Mouse (Mus musculus) midbrain, embryonic 12.5 days (tissue): Measurements from ENCODE around the gene Calu. TPM values are rescaled to one million over a fixed set of nuclear protein-coding genes. Genes with fewer than 3 reads are reported as not detected.

Experiments
- ATAC-seq: fragments of 200-750 bp; cut with Nextera tagmentation; 2 replicates; pipeline ENCODE4 v1.8.0; 2017; ENCODE audit warnings: low read depth, moderate TSS enrichment, moderate library complexity; ENCODE audit not compliant: low FRiP score
- H3K27ac ChIP-seq: fragments of 300-500 bp; sonication (generic); replicated peaks from 2 replicates; pipeline ENCODE4 v1.5.1; 2016; ENCODE audit warnings: mild to moderate bottlenecking
- H3K27me3 ChIP-seq: fragments of 300-500 bp; sonication (generic); 2 replicates; pipeline ENCODE4 v1.6.1; 2016; ENCODE audit warnings: mild to moderate bottlenecking
- H3K36me3 ChIP-seq: fragments of 300-500 bp; sonication (generic); 2 replicates; pipeline ENCODE4 v1.6.1; 2016
- H3K4me1 ChIP-seq: fragments of 300-500 bp; sonication (generic); 2 replicates; pipeline ENCODE4 v1.6.1; 2016
- H3K4me2 ChIP-seq: fragments of 300-500 bp; sonication (generic); replicated peaks from 2 replicates; pipeline ENCODE4 v1.6.1; 2016; ENCODE audit warnings: mild to moderate bottlenecking, moderate library complexity
- H3K4me3 ChIP-seq: fragments of 300-500 bp; sonication (generic); 2 replicates; pipeline ENCODE4 v1.5.1; 2016; ENCODE audit warnings: mild to moderate bottlenecking
- H3K9ac ChIP-seq: fragments of 300-500 bp; sonication (generic); replicated peaks from 2 replicates; pipeline ENCODE4 v1.6.1; 2016; ENCODE audit warnings: mild to moderate bottlenecking, moderate library complexity
- H3K9me3 ChIP-seq: fragments of 300-500 bp; sonication (generic); 2 replicates; pipeline ENCODE4 v1.6.1; 2016; ENCODE audit warnings: mild to moderate bottlenecking
- WGBS: fragments of 180-500 bp; shearing (Covaris S2); methylation state at CpG from one replicate; pipeline ENCODE4 v1.1.7; 2016; 5-methylcytosine and 5-hydroxymethylcytosine counted together
- polyA plus RNA-seq: library from polyadenylated mRNA; unstranded; fragments of >200 nt; fragmentation: Nextera tagmentation; extraction: Ambion mirVana; gene quantifications from 2 replicates; pipeline ENCODE4 v1.2.1, GENCODE M21; 2016

Calu gene
- polyA plus RNA-seq, 1 experiment from 2014 or later: 225 TPM

- Histone ChIP-seq H3K4me3 (peak within 1 kb of the TSS; percentile 71), H3K27ac (peak within 1 kb of the TSS; percentile 56; the same call in 1 of the 2 replicates), H3K27me3 (peaks cover 28% of the 10 kb centered on the region), H3K9me3 (no peaks in the 10 kb centered on the region), H3K36me3 (0 out of 2 replicates have a peak, but pooled peaks cover 4% of the 10 kb centered on the region), H3K4me1 (peaks cover 15% of the 10 kb centered on the region), H3K9ac (peak within 1 kb of the TSS; percentile 78), H3K4me2 (peak within 1 kb of the TSS; percentile 87)
- peak; percentile 96 for ATAC-seq
- 0% methylated on average over 35 of the region's 49 CpGs for WGBS
Measured at GRCm38 (mm10) chr6:29395910-29396713, 48.2 kb downstream of the Calu start, which contains the start of gene Ccdc136. Gene Ccdc136, plus strand, starts transcription at chr6:29396309.

DNA sequence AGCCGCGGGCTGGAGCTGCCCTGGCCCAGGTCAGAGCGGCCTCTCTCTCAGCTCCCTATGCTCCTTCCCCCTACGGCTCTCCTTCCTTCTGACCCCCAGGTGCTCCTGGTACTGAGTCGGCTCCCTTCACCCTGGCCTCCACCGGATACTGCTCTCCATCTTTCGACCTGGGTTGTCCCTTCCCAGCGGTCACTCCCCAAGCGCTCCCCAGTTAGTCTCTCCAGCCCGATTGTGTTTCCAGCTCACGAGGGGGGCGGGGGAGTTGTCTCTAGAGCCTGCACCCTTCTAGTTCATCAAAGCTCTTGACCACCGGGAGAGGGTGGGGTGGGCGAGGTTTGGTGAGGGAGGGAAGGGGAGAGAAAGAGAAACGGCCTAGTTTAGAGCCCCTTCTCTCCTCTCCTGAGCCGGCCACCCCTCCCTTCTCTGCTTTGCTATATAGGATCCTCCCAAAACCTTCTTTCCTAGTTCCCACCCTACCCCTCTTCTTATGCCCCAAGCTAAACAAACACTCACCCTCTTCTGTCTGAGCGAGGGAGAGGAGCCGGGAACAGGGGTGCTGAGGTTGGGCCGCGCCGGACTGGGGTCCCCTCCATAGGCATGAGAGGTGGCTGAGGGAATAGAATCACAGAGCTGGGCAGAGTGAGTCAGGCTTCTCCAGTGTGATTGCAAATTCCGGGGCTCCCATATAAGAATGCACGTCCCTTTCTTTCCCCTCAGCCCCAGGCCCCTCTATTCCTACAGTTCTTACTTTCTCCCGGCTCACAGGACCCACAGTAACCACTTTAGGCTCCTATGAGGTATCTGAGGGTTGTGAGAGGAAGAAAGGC is 49.1 kb downstream of the Calu start:
- peak overlapping the region; percentile 78 for H3K9ac ChIP-seq
- no peaks in the 10 kb centered on the region for H3K9me3 ChIP-seq
- peaks cover 15% of the 10 kb centered on the region for H3K4me1 ChIP-seq
- H3K27me3 ChIP-seq: peaks cover 30% of the 10 kb centered on the region
- WGBS: under 1% methylated on average over 20 of the region's 24 CpGs
- peak overlapping the region; percentile 87 for H3K4me2 ChIP-seq
- peak overlapping the region; percentile 56 for H3K27ac ChIP-seq
- H3K36me3 ChIP-seq: 0 out of 2 replicates have a peak, but pooled peaks cover 4% of the 10 kb centered on the region
- peak overlapping the region; percentile 71 for H3K4me3 ChIP-seq
- ATAC-seq: peak; percentile 45

DNA sequence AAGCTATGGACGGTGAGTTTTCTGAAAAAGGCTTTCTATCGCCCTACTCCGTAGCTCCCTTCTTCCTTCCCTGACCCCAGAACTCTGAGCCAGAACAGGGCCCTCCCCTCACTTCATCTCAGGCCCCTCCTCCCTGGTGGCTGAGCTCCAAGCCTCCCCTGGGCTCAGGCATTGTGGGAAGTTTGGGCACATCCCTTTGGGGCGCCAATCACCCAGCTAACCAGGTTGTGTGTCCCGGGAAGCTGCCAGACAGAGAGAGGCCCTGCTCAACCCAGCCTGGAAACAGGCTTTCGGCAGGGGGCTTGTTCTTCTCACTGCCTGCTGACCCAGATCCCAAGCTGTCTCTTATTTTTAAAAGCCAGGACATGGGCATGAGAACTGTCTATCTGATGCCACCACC is 49.7 kb downstream of the Calu start:
- H3K4me1 ChIP-seq: peaks cover 15% of the 10 kb centered on the region
- H3K36me3 ChIP-seq: 0 out of 2 replicates have a peak, but pooled peaks cover 4% of the 10 kb centered on the region
- 6% methylated on average over 6 of the region's 6 CpGs for WGBS
- H3K27ac ChIP-seq: no peak overlapping the region; the same call in none of the 2 replicates
- H3K27me3 ChIP-seq: peaks cover 33% of the 10 kb centered on the region
- H3K4me2 ChIP-seq: peak overlapping the region; percentile 87
- H3K9me3 ChIP-seq: no peaks in the 10 kb centered on the region
- peak overlapping the region; percentile 78 for H3K9ac ChIP-seq
- 0 out of 2 replicates have a peak, but pooled peaks have one; percentile 23 for ATAC-seq
- peak overlapping the region; percentile 71 for H3K4me3 ChIP-seq

GRCm38 (mm10) chr6:29399851-29400250 is 52.0 kb downstream of the Calu start:
- Histone ChIP-seq H3K9ac (no peak overlapping the region), H3K27me3 (peaks cover 26% of the 10 kb centered on the region), H3K9me3 (no peaks in the 10 kb centered on the region), H3K36me3 (0 out of 2 replicates have a peak, but pooled peaks cover 4% of the 10 kb centered on the region), H3K4me3 (no peak overlapping the region), H3K27ac (no peak overlapping the region), H3K4me2 (no peak overlapping the region), H3K4me1 (peaks cover 18% of the 10 kb centered on the region)
- 78% methylated on average over 4 of the region's 4 CpGs for WGBS
- ATAC-seq: no peak

DNA sequence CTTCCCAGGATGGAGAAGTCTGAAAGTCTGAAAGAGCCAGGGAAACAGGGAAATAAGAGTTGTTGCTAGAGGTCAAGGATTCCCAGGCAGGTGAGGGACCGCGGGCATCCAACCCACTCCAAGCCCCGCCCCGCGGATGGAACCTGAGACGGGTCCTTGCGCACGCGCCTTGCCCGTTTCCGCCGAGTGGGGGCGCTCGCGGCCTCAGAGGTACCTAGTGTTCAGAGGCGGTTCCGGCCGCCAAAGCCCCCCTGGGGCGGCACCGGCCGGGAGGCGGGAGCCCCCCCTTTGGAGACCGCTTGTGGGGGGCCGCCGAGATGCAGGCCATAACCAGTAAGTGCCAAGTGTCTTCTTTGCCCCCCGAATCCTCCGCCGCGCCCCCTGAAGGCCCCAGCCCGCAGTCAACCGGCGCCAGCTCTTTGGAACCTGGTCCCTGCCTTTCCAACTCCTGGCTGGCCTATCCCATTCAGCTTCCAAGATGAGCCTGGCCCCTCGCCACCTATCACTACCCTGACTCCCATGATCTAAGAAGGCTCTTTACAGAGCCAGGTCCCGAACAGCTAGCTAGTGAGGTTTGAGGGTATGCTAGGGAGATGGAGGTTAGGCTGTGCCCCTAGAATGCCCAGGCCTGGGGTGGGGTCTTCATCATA is 54.9 kb downstream of the Calu start:
- Histone ChIP-seq H3K4me2 (peak overlapping the region; percentile 35; the same call in 1 of the 2 replicates), H3K36me3 (peaks cover 16% of the 10 kb centered on the region), H3K4me3 (no peak overlapping the region), H3K4me1 (peaks cover 5% of the 10 kb centered on the region), H3K27me3 (peaks cover 12% of the 10 kb centered on the region), H3K27ac (no peak overlapping the region), H3K9me3 (no peaks in the 10 kb centered on the region), H3K9ac (no peak overlapping the region)
- WGBS: 7% methylated on average over 31 of the region's 34 CpGs
- ATAC-seq: no peak

DNA sequence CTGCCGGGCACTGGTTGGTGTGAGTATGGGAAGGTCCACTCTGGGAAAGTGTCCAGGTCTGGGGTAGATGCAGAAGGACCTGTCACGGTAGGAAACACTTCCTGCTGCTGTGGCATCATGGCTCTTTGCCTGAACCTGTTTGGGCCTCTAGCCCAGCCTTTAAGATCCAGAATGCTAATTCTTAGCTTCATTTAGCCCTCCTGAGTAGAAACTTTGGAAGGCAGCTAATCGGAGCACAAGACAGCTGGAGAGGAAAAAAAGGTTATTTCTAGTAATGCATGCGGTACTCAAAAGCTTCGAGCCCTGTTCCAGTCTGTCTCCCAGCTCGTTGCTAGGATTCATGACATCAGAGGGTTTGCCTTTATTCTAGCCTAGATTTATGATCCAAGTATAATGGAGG is 58.5 kb downstream of the Calu start:
- peaks cover 2% of the 10 kb centered on the region for H3K4me1 ChIP-seq
- no peak overlapping the region for H3K4me3 ChIP-seq
- H3K27me3 ChIP-seq: peaks cover 11% of the 10 kb centered on the region
- H3K9me3 ChIP-seq: no peaks in the 10 kb centered on the region
- no peak overlapping the region for H3K27ac ChIP-seq
- 93% methylated on average over 6 of the region's 6 CpGs for WGBS
- H3K36me3 ChIP-seq: peaks cover 40% of the 10 kb centered on the region
- H3K9ac ChIP-seq: no peak overlapping the region
- ATAC-seq: no peak
- no peak overlapping the region for H3K4me2 ChIP-seq

DNA sequence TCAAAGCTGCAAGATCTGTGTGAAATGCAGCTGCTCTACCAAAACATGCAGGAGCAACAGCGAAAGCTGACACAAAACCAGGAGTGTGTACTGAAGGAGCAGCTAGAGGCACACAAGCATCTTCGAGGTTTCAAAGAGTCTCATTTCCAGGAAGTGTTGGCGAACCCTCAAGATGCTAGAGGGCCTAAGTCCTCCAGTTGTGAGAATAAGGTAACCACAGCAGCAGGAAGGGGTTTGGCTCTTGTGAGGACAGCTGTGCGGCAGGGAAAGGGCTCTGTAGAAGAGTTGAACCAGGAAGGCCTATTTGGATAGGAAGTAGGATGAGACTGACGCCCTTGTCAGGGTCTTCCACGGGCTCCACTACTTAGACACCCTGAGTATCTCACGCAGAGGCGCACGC is 67.6 kb downstream of the Calu start:
- no peak overlapping the region for H3K4me2 ChIP-seq
- 90% methylated on average over 9 of the region's 9 CpGs for WGBS
- peaks cover 49% of the 10 kb centered on the region for H3K36me3 ChIP-seq
- no peak overlapping the region for H3K27ac ChIP-seq
- no peak for ATAC-seq
- no peak overlapping the region for H3K9ac ChIP-seq
- H3K4me1 ChIP-seq: no peaks in the 10 kb centered on the region
- H3K9me3 ChIP-seq: no peaks in the 10 kb centered on the region
- H3K4me3 ChIP-seq: no peak overlapping the region
- no peaks in the 10 kb centered on the region for H3K27me3 ChIP-seq

- H3K4me1 ChIP-seq: no peaks in the 10 kb centered on the region
- H3K27ac ChIP-seq: no peak overlapping the region
- 95% methylated on average over 2 of the region's 2 CpGs for WGBS
- H3K9me3 ChIP-seq: no peaks in the 10 kb centered on the region
- no peak overlapping the region for H3K9ac ChIP-seq
- H3K27me3 ChIP-seq: no peaks in the 10 kb centered on the region
- peaks cover 16% of the 10 kb centered on the region; the same call in 1 of the 2 replicates for H3K36me3 ChIP-seq
- no peak for ATAC-seq
- H3K4me3 ChIP-seq: no peak overlapping the region
- H3K4me2 ChIP-seq: no peak overlapping the region
Measured at GRCm38 (mm10) chr6:29420596-29420995, 72.7 kb downstream of the Calu start.

DNA sequence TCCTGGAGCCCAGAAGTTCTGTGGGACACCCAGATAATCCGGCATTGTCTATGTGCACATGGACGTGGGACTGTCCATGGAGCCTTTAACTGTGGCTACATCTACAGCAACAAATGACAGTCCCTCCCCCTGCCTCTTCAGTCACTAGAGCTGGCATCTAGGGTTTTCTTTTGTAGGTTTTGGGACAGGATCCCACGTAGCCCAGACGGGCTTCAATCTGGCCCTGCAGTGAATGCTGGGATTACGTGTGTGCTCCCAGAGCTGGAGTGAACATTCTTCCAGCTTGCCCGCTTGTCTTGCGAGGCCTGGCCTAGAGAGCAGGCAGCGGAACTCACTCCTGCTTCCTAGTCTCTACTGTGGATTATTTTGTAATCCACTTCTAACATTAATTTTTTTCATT is 77.2 kb downstream of the Calu start:
- Histone ChIP-seq H3K4me2 (no peak overlapping the region), H3K4me3 (no peak overlapping the region), H3K9ac (no peak overlapping the region), H3K27ac (no peak overlapping the region), H3K9me3 (no peaks in the 10 kb centered on the region), H3K27me3 (0 out of 2 replicates have a peak, but pooled peaks cover under 1% of the 10 kb centered on the region), H3K36me3 (no peaks in the 10 kb centered on the region), H3K4me1 (no peaks in the 10 kb centered on the region)
- ATAC-seq: no peak
- 80% methylated on average over 8 of the region's 8 CpGs for WGBS

DNA sequence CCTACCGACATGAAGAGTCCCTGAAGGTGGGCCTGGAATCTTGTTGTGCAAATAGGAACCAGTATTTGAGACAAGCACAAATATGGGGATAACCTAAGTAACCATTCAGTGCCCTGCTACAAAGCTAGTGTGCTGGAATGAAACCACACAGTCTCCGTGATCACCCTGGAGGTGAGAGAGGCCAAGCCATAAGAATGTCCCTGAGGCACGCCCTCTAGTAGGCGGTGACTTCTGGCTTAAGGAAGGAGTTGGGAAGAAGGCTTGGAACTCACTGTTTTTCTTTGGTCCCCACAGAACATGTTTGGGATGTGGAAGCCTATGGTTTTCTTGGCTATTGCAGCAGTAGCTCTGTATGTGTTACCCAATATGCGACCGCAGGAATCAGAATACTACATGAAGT is 78.5 kb downstream of the Calu start:
- WGBS: 75% methylated on average over 6 of the region's 6 CpGs
- H3K4me2 ChIP-seq: no peak overlapping the region
- H3K9me3 ChIP-seq: no peaks in the 10 kb centered on the region
- no peak for ATAC-seq
- no peak overlapping the region for H3K27ac ChIP-seq
- H3K9ac ChIP-seq: no peak overlapping the region
- peaks cover 13% of the 10 kb centered on the region for H3K27me3 ChIP-seq
- no peaks in the 10 kb centered on the region for H3K36me3 ChIP-seq
- 0 out of 2 replicates have a peak, but pooled peaks cover 3% of the 10 kb centered on the region for H3K4me1 ChIP-seq
- H3K4me3 ChIP-seq: no peak overlapping the region
